Mouse (Mus musculus) forebrain, embryonic 16.5 days (tissue): ENCODE measurements around the gene Slc6a9. TPM values are rescaled to one million over a fixed set of nuclear protein-coding genes. Genes with fewer than 3 reads are reported as not detected.

ENCODE experiments used
- ATAC-seq: fragments of 200-750 bp; cut with Nextera tagmentation; 2 replicates; pipeline ENCODE4 v1.8.0; 2017; ENCODE audit warnings: mild to moderate bottlenecking, moderate library complexity
- H3K27ac ChIP-seq: fragments of 300-500 bp; sonication (generic); 2 replicates; pipeline ENCODE4 v1.5.1; 2014; ENCODE audit warnings: low read length, control low read depth
- H3K27me3 ChIP-seq: fragments of 300-500 bp; sonication (generic); replicated peaks from 2 replicates; pipeline ENCODE4 v1.6.1; 2014; ENCODE audit warnings: low read length; ENCODE audit not compliant: control insufficient read depth, insufficient read depth
- H3K36me3 ChIP-seq: fragments of 300-500 bp; sonication (generic); 2 replicates; pipeline ENCODE4 v1.6.1; 2014; ENCODE audit not compliant: control insufficient read depth, insufficient read depth
- H3K4me1 ChIP-seq: fragments of 300-500 bp; sonication (generic); replicated peaks from 2 replicates; pipeline ENCODE4 v1.6.1; 2014; ENCODE audit warnings: low read length; ENCODE audit not compliant: control insufficient read depth, insufficient read depth
- H3K4me2 ChIP-seq: fragments of 300-500 bp; sonication (generic); 2 replicates; pipeline ENCODE4 v1.6.1; 2014; ENCODE audit warnings: mild to moderate bottlenecking, low read length, control low read depth
- H3K4me3 ChIP-seq: fragments of 300-500 bp; sonication (generic); replicated peaks from 2 replicates; pipeline ENCODE4 v1.5.1; 2014; ENCODE audit warnings: mild to moderate bottlenecking, low read length, control low read depth
- H3K9ac ChIP-seq: fragments of 300-500 bp; sonication (generic); replicated peaks from 2 replicates; pipeline ENCODE4 v1.6.1; 2014; ENCODE audit warnings: low read depth, low read length, control low read depth
- H3K9me3 ChIP-seq: fragments of 300-500 bp; sonication (generic); 2 replicates; pipeline ENCODE4 v1.6.1; 2016; ENCODE audit warnings: low read length; ENCODE audit not compliant: control insufficient read depth
- WGBS: fragments of 180-500 bp; shearing (Covaris S2); extraction: QIAGEN DNeasy Blood & Tissue Kit; methylation state at CpG from one replicate; pipeline ENCODE4 v1.1.7; 2014; 5-methylcytosine and 5-hydroxymethylcytosine counted together
- polyA plus RNA-seq: library from polyadenylated mRNA; unstranded; fragments of >200 nt; fragmentation: Nextera tagmentation; extraction: Ambion mirVana; gene quantifications from 2 replicates; pipeline ENCODE4 v1.2.1, GENCODE M21; 2015

Gene Slc6a9
- polyA plus RNA-seq, 1 experiment from 2014 or later: 16.2 TPM

DNA sequence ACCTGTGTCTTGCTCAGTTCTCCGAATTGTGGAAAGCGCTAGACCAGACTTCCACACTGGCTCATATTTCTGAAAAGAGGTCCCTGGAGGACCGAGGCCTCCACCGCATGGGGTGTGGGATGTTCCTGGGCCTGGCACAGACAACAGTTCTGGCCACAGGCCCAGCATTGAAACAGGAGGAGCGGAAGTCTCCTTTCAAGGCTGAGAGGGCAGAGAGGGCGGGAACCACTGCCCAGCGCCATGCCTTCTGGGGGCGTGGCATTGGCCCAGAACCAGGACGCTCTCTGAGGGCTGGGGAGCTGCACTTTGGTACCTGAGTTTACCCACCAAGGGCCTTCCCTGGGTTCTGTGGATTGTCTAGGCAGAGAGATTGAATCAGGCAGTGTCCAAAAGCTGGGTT lies 31.8 kb downstream of the Slc6a9 start:
- no peak for ATAC-seq
- 0 out of 2 replicates have a peak, but pooled peaks cover 2% of the 10 kb centered on the region for H3K27me3 ChIP-seq
- WGBS: 51% methylated on average over 9 of the region's 9 CpGs
- no peak overlapping the region for H3K27ac ChIP-seq
- H3K4me3 ChIP-seq: no peak overlapping the region
- no peaks in the 10 kb centered on the region for H3K36me3 ChIP-seq
- H3K9me3 ChIP-seq: no peaks in the 10 kb centered on the region
- no peak overlapping the region for H3K9ac ChIP-seq
- H3K4me2 ChIP-seq: no peak overlapping the region
- peaks cover 12% of the 10 kb centered on the region for H3K4me1 ChIP-seq

DNA sequence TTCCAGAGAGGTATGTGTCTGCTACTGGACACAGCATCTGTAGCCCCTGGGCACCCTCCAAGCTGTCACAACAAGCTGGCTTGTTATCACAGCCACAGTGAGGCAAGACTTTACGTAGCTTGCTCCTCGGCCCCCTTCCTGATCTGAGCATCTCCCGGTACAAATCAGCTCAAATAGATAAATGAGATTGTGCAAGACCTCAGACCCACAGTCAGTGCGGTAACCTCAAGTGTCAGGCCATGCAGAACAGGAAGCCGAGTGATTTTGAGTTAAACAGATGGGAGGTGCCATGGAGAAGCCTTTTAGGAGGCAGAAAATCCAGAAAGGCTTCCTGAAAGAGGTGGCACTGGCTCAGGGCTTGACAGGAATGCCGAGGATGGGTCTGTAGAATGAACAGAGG lies 32.7 kb downstream of the Slc6a9 start:
- Histone ChIP-seq H3K36me3 (no peaks in the 10 kb centered on the region), H3K27me3 (0 out of 2 replicates have a peak, but pooled peaks cover 2% of the 10 kb centered on the region), H3K9me3 (no peaks in the 10 kb centered on the region), H3K4me1 (peaks cover 12% of the 10 kb centered on the region), H3K4me3 (no peak overlapping the region), H3K9ac (no peak overlapping the region), H3K27ac (no peak overlapping the region), H3K4me2 (no peak overlapping the region)
- ATAC-seq: no peak
- WGBS: 82% methylated on average over 6 of the region's 6 CpGs

DNA sequence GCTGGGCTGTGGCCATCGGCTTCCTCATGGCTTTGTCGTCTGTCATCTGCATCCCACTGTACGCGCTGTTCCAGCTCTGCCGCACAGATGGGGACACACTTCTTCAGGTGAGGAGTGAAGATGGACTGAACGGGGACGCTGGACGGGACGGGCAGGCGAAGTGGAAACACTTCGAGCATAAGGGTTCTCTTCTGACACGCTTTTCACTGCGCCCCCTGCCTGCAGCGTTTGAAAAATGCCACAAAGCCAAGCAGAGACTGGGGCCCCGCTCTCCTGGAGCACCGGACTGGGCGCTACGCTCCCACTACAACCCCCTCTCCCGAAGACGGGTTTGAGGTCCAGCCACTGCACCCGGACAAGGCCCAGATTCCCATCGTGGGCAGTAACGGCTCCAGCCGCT lies 33.5 kb downstream of the Slc6a9 start:
- no peak overlapping the region for H3K4me2 ChIP-seq
- no peak overlapping the region for H3K9ac ChIP-seq
- H3K9me3 ChIP-seq: no peaks in the 10 kb centered on the region
- H3K27me3 ChIP-seq: 0 out of 2 replicates have a peak, but pooled peaks cover 2% of the 10 kb centered on the region
- H3K4me3 ChIP-seq: no peak overlapping the region
- ATAC-seq: peak; percentile 43
- peaks cover 11% of the 10 kb centered on the region for H3K4me1 ChIP-seq
- 11% methylated on average over 24 of the region's 24 CpGs for WGBS
- no peak overlapping the region for H3K27ac ChIP-seq
- H3K36me3 ChIP-seq: no peaks in the 10 kb centered on the region

DNA sequence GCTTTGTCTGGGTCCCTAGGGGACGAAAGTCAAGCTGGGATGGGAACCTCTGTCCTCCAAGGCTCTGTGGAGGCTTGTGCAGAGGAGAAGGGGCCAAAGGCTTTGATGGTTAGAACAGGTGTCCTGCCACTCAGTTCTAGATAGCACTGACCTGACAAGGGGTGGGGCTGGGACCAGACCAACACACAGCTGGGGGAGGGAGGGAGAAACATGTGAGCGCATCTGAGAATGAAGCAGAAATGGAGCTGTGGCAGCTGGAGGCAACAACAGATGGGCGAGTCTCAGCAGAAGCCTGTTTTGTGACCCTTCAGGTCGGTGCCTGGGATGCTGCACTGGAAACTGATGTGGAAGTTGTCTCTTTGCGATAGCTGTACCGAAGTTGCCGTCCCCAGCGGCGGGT lies 35.0 kb downstream of the Slc6a9 start:
- ATAC-seq: no peak
- Histone ChIP-seq H3K36me3 (peaks cover 6% of the 10 kb centered on the region; the same call in 1 of the 2 replicates), H3K4me3 (no peak overlapping the region), H3K9ac (no peak overlapping the region), H3K27ac (no peak overlapping the region), H3K9me3 (no peaks in the 10 kb centered on the region), H3K4me1 (peaks cover 7% of the 10 kb centered on the region), H3K4me2 (no peak overlapping the region), H3K27me3 (0 out of 2 replicates have a peak, but pooled peaks cover 2% of the 10 kb centered on the region)
- 69% methylated on average over 9 of the region's 9 CpGs for WGBS

DNA sequence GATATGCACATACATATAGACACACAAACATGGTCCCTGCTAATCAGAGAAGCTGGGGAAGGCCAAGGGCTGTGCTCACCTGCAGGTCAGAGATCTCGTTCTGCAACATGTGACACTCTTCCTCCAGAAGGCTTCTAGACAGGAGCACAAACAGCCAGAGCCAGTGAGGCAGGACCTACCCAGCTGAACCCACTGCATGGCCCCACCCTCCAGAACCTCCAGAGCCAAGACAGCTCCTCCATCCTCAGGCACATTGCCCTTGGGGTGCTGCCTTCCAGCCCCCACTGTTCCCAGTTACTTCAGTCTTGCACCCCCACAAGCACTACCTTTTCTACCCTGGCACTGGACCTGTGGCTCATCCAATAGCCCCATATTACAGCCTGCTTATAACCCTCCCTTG lies 36.1 kb downstream of the Slc6a9 start:
- ATAC-seq: no peak

DNA sequence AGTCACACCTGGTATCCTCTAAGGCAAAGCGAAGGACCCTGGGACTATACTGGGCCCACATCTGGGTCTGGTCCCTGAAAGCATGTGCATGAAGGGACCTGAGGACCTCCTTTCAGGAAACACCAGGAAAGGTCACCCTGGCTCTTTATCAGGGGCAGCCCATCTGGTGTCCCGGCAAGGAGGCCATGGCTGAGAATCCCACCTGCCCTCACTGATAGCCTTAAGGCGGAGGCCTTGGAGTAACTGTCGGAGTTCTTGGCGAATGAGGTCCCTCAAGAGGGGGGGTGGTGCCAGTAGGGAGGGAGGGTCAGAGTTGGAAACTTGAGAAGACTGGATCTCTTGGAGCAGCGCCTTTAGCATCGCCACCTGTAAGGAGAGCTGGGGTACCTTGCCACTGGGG lies 37.5 kb downstream of the Slc6a9 start:
- Histone ChIP-seq H3K27me3 (0 out of 2 replicates have a peak, but pooled peaks cover 2% of the 10 kb centered on the region), H3K36me3 (peaks cover 24% of the 10 kb centered on the region), H3K9me3 (no peaks in the 10 kb centered on the region), H3K9ac (no peak overlapping the region), H3K4me2 (no peak overlapping the region), H3K4me3 (no peak overlapping the region), H3K27ac (no peak overlapping the region), H3K4me1 (0 out of 2 replicates have a peak, but pooled peaks cover 2% of the 10 kb centered on the region)
- 69% methylated on average over 7 of the region's 7 CpGs for WGBS
- ATAC-seq: no peak

More for the DNA sequence above, 36.1 kb downstream of the Slc6a9 start:
- 0 out of 2 replicates have a peak, but pooled peaks cover 2% of the 10 kb centered on the region for H3K27me3 ChIP-seq
- whole genome bisulfite sequencing: 78% methylated on average over 1 of the region's 1 CpGs
- no peak overlapping the region for H3K27ac ChIP-seq
- H3K9me3 ChIP-seq: no peaks in the 10 kb centered on the region
- H3K4me2 ChIP-seq: no peak overlapping the region
- peaks cover 15% of the 10 kb centered on the region; the same call in 1 of the 2 replicates for H3K36me3 ChIP-seq
- peaks cover 7% of the 10 kb centered on the region for H3K4me1 ChIP-seq
- no peak overlapping the region for H3K4me3 ChIP-seq
- H3K9ac ChIP-seq: no peak overlapping the region

DNA sequence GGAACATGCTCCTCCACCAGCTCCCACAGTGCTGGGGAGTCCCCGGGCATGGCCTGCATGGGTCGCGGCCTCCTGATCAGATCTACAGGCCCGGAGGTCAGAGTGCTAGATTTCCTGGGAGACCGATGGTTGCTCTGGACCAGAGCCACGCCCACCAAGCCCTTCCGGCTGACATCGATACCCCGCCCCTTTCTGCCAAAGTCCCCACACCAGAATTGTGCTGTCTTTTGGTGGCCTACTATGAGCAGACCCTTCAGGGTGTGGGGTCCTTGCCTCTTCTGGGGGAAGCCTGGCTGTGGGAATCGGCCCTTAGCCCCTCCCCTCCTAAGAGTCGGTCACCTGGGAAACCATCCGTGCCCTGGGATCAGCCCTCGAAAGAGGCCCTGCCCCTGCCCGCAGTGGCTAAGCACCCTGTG lies 38.2 kb downstream of the Slc6a9 start, which contains the start of gene Ccdc24:
Ccdc24 (minus strand) TSS at position 87 of the 416 bp plus-strand sequence.
- ATAC-seq: no peak
- H3K4me2 ChIP-seq: peak within 1 kb of the TSS; percentile 18; the same call in 1 of the 2 replicates
- no peaks in the 10 kb centered on the region for H3K9me3 ChIP-seq
- H3K9ac ChIP-seq: no peak within 1 kb of the TSS
- H3K27me3 ChIP-seq: no peaks in the 10 kb centered on the region
- H3K36me3 ChIP-seq: peaks cover 26% of the 10 kb centered on the region
- no peak within 1 kb of the TSS for H3K27ac ChIP-seq
- 0 out of 2 replicates have a peak, but pooled peaks cover 2% of the 10 kb centered on the region for H3K4me1 ChIP-seq
- WGBS: 6% methylated on average over 14 of the region's 14 CpGs
- H3K4me3 ChIP-seq: no peak within 1 kb of the TSS

DNA sequence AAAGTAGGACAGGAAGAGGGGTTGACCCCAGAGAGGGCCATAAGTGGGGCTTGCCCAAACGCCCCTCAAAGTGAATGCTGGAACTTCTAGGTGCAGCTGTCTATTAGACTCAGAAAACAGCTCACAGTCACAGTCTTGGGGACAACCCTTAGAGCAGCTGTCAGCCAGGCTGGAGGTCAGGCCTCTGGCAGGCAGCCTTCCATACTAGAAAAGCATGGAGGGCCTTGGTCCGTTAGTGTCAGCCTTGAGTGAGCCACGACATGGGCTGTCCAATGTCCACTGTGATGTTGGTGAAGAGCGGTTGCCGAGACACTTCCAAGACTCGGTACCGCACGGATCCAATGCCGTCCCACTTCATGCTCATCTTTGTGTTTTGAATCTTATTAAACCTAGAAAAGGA lies 39.3 kb downstream of the Slc6a9 start:
- 0 out of 2 replicates have a peak, but pooled peaks cover 2% of the 10 kb centered on the region for H3K4me1 ChIP-seq
- H3K4me2 ChIP-seq: no peak overlapping the region
- H3K27ac ChIP-seq: no peak overlapping the region
- WGBS: 92% methylated on average over 9 of the region's 9 CpGs
- no peak overlapping the region for H3K4me3 ChIP-seq
- no peak overlapping the region for H3K9ac ChIP-seq
- no peak for ATAC-seq
- H3K36me3 ChIP-seq: peaks cover 30% of the 10 kb centered on the region
- H3K27me3 ChIP-seq: no peaks in the 10 kb centered on the region
- H3K9me3 ChIP-seq: no peaks in the 10 kb centered on the region

DNA sequence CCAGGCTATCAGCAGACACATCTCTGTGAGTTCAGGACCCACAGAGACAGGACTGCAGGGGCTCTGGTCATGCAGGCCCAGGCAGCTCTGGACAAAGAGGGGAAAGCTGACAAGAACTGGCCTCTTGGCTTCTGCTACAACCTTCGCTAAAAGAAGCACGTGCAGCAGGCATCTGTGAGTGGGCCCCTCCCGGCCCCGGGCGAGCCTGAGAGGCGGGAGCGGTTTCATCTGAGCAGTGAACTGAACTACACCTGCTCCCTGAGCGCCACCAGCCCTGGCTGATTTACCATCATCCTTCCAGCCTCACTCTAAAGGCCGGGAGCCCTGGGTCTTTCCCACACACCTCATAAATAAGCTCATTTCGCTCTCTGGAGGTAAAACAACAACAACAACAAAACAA lies 44.0 kb downstream of the Slc6a9 start:
- Histone ChIP-seq H3K4me1 (peaks cover 24% of the 10 kb centered on the region), H3K9me3 (no peaks in the 10 kb centered on the region), H3K36me3 (peaks cover 33% of the 10 kb centered on the region), H3K4me3 (no peak overlapping the region), H3K4me2 (no peak overlapping the region), H3K9ac (no peak overlapping the region), H3K27me3 (no peaks in the 10 kb centered on the region), H3K27ac (no peak overlapping the region)
- no peak for ATAC-seq
- WGBS: 71% methylated on average over 10 of the region's 10 CpGs

DNA sequence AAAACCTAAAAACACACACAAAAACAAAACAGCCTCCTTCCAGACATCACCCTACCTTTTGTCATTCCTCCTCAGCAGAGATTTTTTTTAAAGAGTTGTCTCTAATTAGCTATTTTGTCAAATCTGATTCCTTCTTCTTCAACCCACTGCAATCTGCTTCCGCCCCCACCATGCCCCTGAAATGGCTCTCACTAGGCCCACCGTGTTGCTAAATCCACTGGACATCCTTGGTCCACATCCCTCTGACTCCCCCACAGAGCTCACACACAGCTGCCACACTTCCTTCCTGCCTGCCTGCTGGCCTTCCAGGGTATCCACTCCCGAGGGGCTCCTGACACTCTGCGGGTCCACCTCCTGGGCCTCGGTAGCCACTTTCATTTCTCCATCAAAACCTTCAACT lies 44.4 kb downstream of the Slc6a9 start:
- WGBS: 89% methylated on average over 5 of the region's 5 CpGs
- peaks cover 29% of the 10 kb centered on the region for H3K36me3 ChIP-seq

More for the DNA sequence above, 44.4 kb downstream of the Slc6a9 start:
- Histone ChIP-seq H3K4me2 (no peak overlapping the region), H3K9me3 (no peaks in the 10 kb centered on the region), H3K4me1 (peaks cover 27% of the 10 kb centered on the region), H3K27me3 (no peaks in the 10 kb centered on the region), H3K27ac (no peak overlapping the region), H3K4me3 (no peak overlapping the region), H3K9ac (no peak overlapping the region)
- no peak for ATAC-seq
